Mouse (Mus musculus) liver, postnatal 0 days (tissue): ENCODE measurements around the gene Pigp. TPM values are rescaled to one million over a fixed set of nuclear protein-coding genes. Genes with fewer than 3 reads are reported as not detected.

Experiments used
- ATAC-seq: fragments of 200-750 bp; cut with Nextera tagmentation; 2 replicates; pipeline ENCODE4 v1.8.0; 2017; ENCODE audit warnings: mild to moderate bottlenecking, moderate library complexity
- DNase-seq: peaks from one replicate; pipeline ENCODE4 v3.0.0-alpha.2; 2016
- H3K27ac ChIP-seq: fragments of 300-500 bp; sonication (generic); 2 replicates; pipeline ENCODE4 v1.5.1; 2014; ENCODE audit warnings: antibody characterized with exemption, moderate library complexity, mild to moderate bottlenecking, low read depth
- H3K27me3 ChIP-seq: fragments of 300-500 bp; sonication (generic); 2 replicates; pipeline ENCODE4 v1.6.1; 2014; ENCODE audit warnings: low read length, control low read depth, mixed read lengths; ENCODE audit not compliant: insufficient read depth
- H3K36me3 ChIP-seq: fragments of 300-500 bp; sonication (generic); replicated peaks from 2 replicates; pipeline ENCODE4 v1.6.1; 2014; ENCODE audit warnings: mild to moderate bottlenecking, control low read depth, low read length, moderate library complexity, mixed read lengths; ENCODE audit not compliant: insufficient read depth
- H3K4me1 ChIP-seq: fragments of 300-500 bp; sonication (generic); 2 replicates; pipeline ENCODE4 v1.6.1; 2014; ENCODE audit warnings: antibody characterized with exemption, mild to moderate bottlenecking, control low read depth; ENCODE audit not compliant: insufficient read depth
- H3K4me2 ChIP-seq: fragments of 300-500 bp; sonication (generic); 2 replicates; pipeline ENCODE4 v1.6.1; 2014; ENCODE audit warnings: low read depth, mild to moderate bottlenecking, low read length, moderate library complexity, mixed read lengths
- H3K4me3 ChIP-seq: fragments of 300-500 bp; sonication (generic); 2 replicates; pipeline ENCODE4 v1.5.1; 2014; ENCODE audit warnings: low read depth, low read length
- H3K9ac ChIP-seq: fragments of 300-500 bp; sonication (generic); replicated peaks from 2 replicates; pipeline ENCODE4 v1.6.1; 2014; ENCODE audit warnings: mild to moderate bottlenecking, moderate library complexity
- H3K9me3 ChIP-seq: fragments of 300-500 bp; sonication (generic); 2 replicates; pipeline ENCODE4 v1.6.1; 2016; ENCODE audit warnings: mild to moderate bottlenecking, control low read depth, low read length, mixed read lengths
- CTCF ChIP-seq: sonication (generic); IDR thresholded peaks from 2 replicates; pipeline ENCODE4 v1.5.1; 2016; ENCODE audit warnings: antibody characterized with exemption, low read depth
- EP300 ChIP-seq: IDR thresholded peaks from 2 replicates; pipeline ENCODE4 v1.6.1; 2016; ENCODE audit warnings: antibody characterized with exemption, low read depth, mild to moderate bottlenecking
- WGBS: fragments of 180-500 bp; shearing (Covaris S2); extraction: QIAGEN DNeasy Blood & Tissue Kit; methylation state at CpG from one replicate; pipeline ENCODE4 v1.1.7; 2014; ENCODE audit not compliant: insufficient replicate concordance; 5-methylcytosine and 5-hydroxymethylcytosine counted together
- polyA plus RNA-seq: library from polyadenylated mRNA; unstranded; fragments of >200 nt; fragmentation: Nextera tagmentation; extraction: Ambion mirVana; gene quantifications from 2 replicates; pipeline ENCODE4 v1.2.1, GENCODE M21; 2015

The Pigp gene
- polyA plus RNA-seq, 1 experiment from 2014 or later = 84.6 TPM

GRCm38 (mm10) chr16:94383277-94383676, 11.6 kb upstream of the Pigp start:
- no peak overlapping the region for H3K27ac ChIP-seq
- H3K9me3 ChIP-seq = no peaks in the 10 kb centered on the region
- no peaks in the 10 kb centered on the region for H3K36me3 ChIP-seq
- ATAC-seq = no peak
- no peaks in the 10 kb centered on the region for H3K27me3 ChIP-seq
- no peak for TF ChIP-seq CTCF
- no peak for TF ChIP-seq EP300
- H3K4me2 ChIP-seq = no peak overlapping the region
- 83% methylated on average over 3 of the region's 3 CpGs for WGBS
- H3K4me3 ChIP-seq = no peak overlapping the region
- no peak for DNase-seq
- no peak overlapping the region for H3K9ac ChIP-seq
- no peaks in the 10 kb centered on the region for H3K4me1 ChIP-seq

- H3K9ac ChIP-seq = no peak overlapping the region
- H3K4me2 ChIP-seq = no peak overlapping the region
- no peaks in the 10 kb centered on the region for H3K27me3 ChIP-seq
- H3K36me3 ChIP-seq = no peaks in the 10 kb centered on the region
- ATAC-seq (no peak), DNase-seq (no peak)
- no peaks in the 10 kb centered on the region for H3K9me3 ChIP-seq
- no peak overlapping the region for H3K27ac ChIP-seq
- H3K4me3 ChIP-seq = no peak overlapping the region
- H3K4me1 ChIP-seq = no peaks in the 10 kb centered on the region
- no peak for TF ChIP-seq EP300
- TF ChIP-seq CTCF = no peak
- 61% methylated on average over 1 of the region's 1 CpGs for WGBS
These were observed 7.7 kb upstream of the Pigp start for GRCm38 (mm10) chr16:94379386-94379785.

DNA sequence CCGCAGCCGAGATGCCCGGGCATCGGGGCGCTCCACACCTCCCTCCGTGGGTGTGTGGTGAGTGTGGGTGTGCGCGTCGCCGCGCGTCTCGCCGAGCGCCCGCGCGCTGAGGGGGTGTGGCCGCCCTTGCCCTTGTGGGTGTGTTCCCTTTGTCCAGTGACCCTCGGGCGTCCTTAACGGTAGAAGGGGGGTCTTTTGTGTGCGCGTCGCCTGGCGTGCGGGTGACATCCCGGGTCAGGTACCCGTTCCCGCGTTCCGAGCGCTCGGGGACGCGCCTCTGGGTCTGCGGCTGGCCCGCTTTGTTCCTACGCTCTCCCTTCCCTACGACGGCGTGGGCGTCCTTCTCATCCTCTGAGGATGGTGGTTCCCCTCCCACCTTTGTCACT, 734 bp downstream of the Pigp start:
- Histone ChIP-seq H3K27ac (peak overlapping the region; percentile 82), H3K9ac (peak overlapping the region; percentile 76), H3K36me3 (no peaks in the 10 kb centered on the region), H3K4me3 (peak overlapping the region; percentile 76), H3K4me2 (peak overlapping the region; percentile 97), H3K9me3 (no peaks in the 10 kb centered on the region), H3K4me1 (peaks cover 11% of the 10 kb centered on the region), H3K27me3 (no peaks in the 10 kb centered on the region)
- WGBS = 0% methylated on average over 23 of the region's 43 CpGs
- peak; percentile 84 for ATAC-seq
- TF ChIP-seq CTCF (no peak), EP300 (no peak)
- DNase-seq = peak; percentile 85

- Histone ChIP-seq H3K4me2 (peak within 1 kb of the TSS; percentile 97), H3K27ac (peak within 1 kb of the TSS; percentile 82), H3K4me3 (peak within 1 kb of the TSS; percentile 76), H3K9me3 (no peaks in the 10 kb centered on the region), H3K9ac (peak within 1 kb of the TSS; percentile 76), H3K27me3 (no peaks in the 10 kb centered on the region), H3K4me1 (peaks cover 11% of the 10 kb centered on the region), H3K36me3 (no peaks in the 10 kb centered on the region)
- WGBS = under 1% methylated on average over 69 of the region's 79 CpGs
- ATAC-seq (peak; percentile 81), DNase-seq (peak; percentile 89)
- TF ChIP-seq CTCF = no peak
- no peak for TF ChIP-seq EP300
These were observed 1.3 kb downstream of the Pigp start, which contains the start of gene Ttc3 for GRCm38 (mm10) chr16:94370173-94370914. Gene Ttc3 (plus strand): TSS chr16:94370618.

DNA sequence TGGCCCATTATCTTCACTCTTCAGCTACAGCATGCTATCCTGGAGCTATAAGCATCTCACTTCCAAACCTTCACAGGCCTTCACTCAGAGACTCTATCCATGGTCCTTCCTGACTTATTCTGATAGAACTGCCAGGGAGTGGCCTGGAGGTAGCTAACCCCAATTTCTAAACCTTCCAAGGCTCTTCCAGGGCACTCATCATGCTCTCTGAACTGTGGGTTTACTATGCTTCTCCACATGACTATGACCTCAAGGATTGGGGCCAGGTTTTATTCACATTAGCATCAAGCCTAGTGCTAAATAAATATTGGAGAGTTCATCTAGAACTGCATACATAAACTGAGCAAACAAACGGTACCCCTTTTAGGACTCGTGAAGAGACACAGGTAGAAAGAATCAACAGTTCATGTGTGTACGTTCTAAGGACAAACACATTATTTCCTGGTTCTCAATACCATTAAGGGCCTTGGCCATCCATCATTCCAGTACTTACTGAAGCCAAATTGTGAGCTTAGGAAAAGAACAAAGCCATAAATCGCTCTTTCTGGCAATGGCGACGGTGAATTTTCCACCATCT, 2.0 kb downstream of the Pigp start:
- TF ChIP-seq CTCF (no peak), EP300 (no peak)
- Histone ChIP-seq H3K27ac (peak overlapping the region; percentile 82), H3K36me3 (no peaks in the 10 kb centered on the region), H3K4me2 (peak overlapping the region; percentile 97), H3K9ac (peak overlapping the region; percentile 76), H3K4me1 (peaks cover 11% of the 10 kb centered on the region), H3K4me3 (peak overlapping the region; percentile 76), H3K9me3 (no peaks in the 10 kb centered on the region), H3K27me3 (no peaks in the 10 kb centered on the region)
- 7% methylated on average over 6 of the region's 6 CpGs for WGBS
- DNase-seq (no peak), ATAC-seq (no peak)

GRCm38 (mm10) chr16:94365435-94365834, 6.2 kb downstream of the Pigp start:
- no peaks in the 10 kb centered on the region for H3K27me3 ChIP-seq
- ATAC-seq = no peak
- no peak overlapping the region for H3K4me3 ChIP-seq
- H3K9me3 ChIP-seq = no peaks in the 10 kb centered on the region
- H3K27ac ChIP-seq = no peak overlapping the region
- no peak overlapping the region for H3K4me2 ChIP-seq
- no peak for TF ChIP-seq CTCF
- no peak for TF ChIP-seq EP300
- no peak for DNase-seq
- H3K36me3 ChIP-seq = no peaks in the 10 kb centered on the region
- 68% methylated on average over 3 of the region's 3 CpGs for WGBS
- H3K9ac ChIP-seq = no peak overlapping the region
- peaks cover 11% of the 10 kb centered on the region for H3K4me1 ChIP-seq
